Mouse (Mus musculus) embryonic facial prominence, embryonic 15.5 days (tissue): ENCODE results near the gene 1700001P01Rik. TPM values are rescaled to one million over a fixed set of nuclear protein-coding genes. Genes with fewer than 3 reads are reported as not detected.

Experiments used
- ATAC-seq: fragments of 200-750 bp; cut with Nextera tagmentation; 2 replicates; pipeline ENCODE4 v1.8.0; 2017; ENCODE audit warnings: low read depth, moderate TSS enrichment; ENCODE audit not compliant: insufficient number of reproducible peaks, low FRiP score, low TSS enrichment
- H3K27ac ChIP-seq: fragments of 300-500 bp; sonication (generic); replicated peaks from 2 replicates; pipeline ENCODE4 v1.5.1; 2015; ENCODE audit warnings: mild to moderate bottlenecking, inconsistent platforms
- H3K27me3 ChIP-seq: fragments of 300-500 bp; sonication (generic); 2 replicates; pipeline ENCODE4 v1.6.1; 2015; ENCODE audit warnings: inconsistent platforms
- H3K36me3 ChIP-seq: fragments of 300-500 bp; sonication (generic); 2 replicates; pipeline ENCODE4 v1.6.1; 2015; ENCODE audit warnings: mild to moderate bottlenecking, inconsistent platforms
- H3K4me1 ChIP-seq: fragments of 300-500 bp; sonication (generic); 2 replicates; pipeline ENCODE4 v1.6.1; 2015; ENCODE audit warnings: inconsistent platforms
- H3K4me2 ChIP-seq: fragments of 300-500 bp; sonication (generic); replicated peaks from 2 replicates; pipeline ENCODE4 v1.6.1; 2015; ENCODE audit warnings: mild to moderate bottlenecking, inconsistent platforms
- H3K4me3 ChIP-seq: fragments of 300-500 bp; sonication (generic); replicated peaks from 2 replicates; pipeline ENCODE4 v1.5.1; 2015; ENCODE audit warnings: mild to moderate bottlenecking, inconsistent platforms
- H3K9ac ChIP-seq: fragments of 300-500 bp; sonication (generic); 2 replicates; pipeline ENCODE4 v1.6.1; 2015; ENCODE audit warnings: inconsistent platforms
- H3K9me3 ChIP-seq: fragments of 300-500 bp; sonication (generic); replicated peaks from 2 replicates; pipeline ENCODE4 v1.6.1; 2016; ENCODE audit warnings: inconsistent platforms
- whole genome bisulfite sequencing: fragments of 180-500 bp; shearing (Covaris S2); methylation state at CpG from one replicate; pipeline ENCODE4 v1.1.7; 2015; 5-methylcytosine and 5-hydroxymethylcytosine counted together
- polyA plus RNA-seq: library from polyadenylated mRNA; unstranded; fragments of >200 nt; fragmentation: Nextera tagmentation; extraction: Ambion mirVana; gene quantifications from 2 replicates; pipeline ENCODE4 v1.2.1, GENCODE M21; 2015

Gene 1700001P01Rik
- polyA plus RNA-seq, 1 experiment from 2014 or later: 0.95 TPM

- ATAC-seq: no peak
- no peak overlapping the region for H3K27ac ChIP-seq
- H3K36me3 ChIP-seq: peaks cover 38% of the 10 kb centered on the region
- no peaks in the 10 kb centered on the region for H3K27me3 ChIP-seq
- H3K9me3 ChIP-seq: no peaks in the 10 kb centered on the region
- no peak overlapping the region for H3K9ac ChIP-seq
- 28% methylated on average over 5 of the region's 5 CpGs for WGBS
- H3K4me1 ChIP-seq: peaks cover 58% of the 10 kb centered on the region
- no peak overlapping the region for H3K4me2 ChIP-seq
- H3K4me3 ChIP-seq: no peak overlapping the region
Measured at GRCm38 (mm10) chr11:97817379-97817778, 41.7 kb upstream of the 1700001P01Rik start.

DNA sequence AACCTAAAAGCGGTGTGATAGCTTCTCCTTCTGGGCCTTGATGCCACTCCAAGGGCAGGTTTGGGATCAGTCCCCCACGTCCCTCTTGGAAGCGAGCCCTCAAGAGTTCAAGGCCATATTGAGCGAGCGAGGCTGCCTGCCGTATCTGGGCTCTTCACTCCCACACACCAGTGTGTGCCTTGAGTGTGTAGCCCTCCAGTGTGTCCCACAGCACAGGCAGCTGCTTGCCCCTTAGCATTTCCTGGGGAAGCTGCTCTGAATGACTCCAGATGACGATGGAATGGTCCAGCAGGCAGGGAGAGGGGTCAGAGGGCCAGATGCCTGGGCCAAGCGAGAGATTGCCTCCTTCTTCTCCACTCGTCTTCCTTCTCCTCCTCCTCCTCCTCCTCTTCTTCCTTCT lies 41.2 kb upstream of the 1700001P01Rik start:
- H3K27ac ChIP-seq: peak overlapping the region; percentile 9; the same call in 1 of the 2 replicates
- H3K9ac ChIP-seq: no peak overlapping the region
- no peak for ATAC-seq
- peaks cover 37% of the 10 kb centered on the region for H3K36me3 ChIP-seq
- H3K4me3 ChIP-seq: no peak overlapping the region
- no peak overlapping the region for H3K4me2 ChIP-seq
- no peaks in the 10 kb centered on the region for H3K9me3 ChIP-seq
- peaks cover 62% of the 10 kb centered on the region for H3K4me1 ChIP-seq
- 34% methylated on average over 9 of the region's 9 CpGs for WGBS
- H3K27me3 ChIP-seq: no peaks in the 10 kb centered on the region

DNA sequence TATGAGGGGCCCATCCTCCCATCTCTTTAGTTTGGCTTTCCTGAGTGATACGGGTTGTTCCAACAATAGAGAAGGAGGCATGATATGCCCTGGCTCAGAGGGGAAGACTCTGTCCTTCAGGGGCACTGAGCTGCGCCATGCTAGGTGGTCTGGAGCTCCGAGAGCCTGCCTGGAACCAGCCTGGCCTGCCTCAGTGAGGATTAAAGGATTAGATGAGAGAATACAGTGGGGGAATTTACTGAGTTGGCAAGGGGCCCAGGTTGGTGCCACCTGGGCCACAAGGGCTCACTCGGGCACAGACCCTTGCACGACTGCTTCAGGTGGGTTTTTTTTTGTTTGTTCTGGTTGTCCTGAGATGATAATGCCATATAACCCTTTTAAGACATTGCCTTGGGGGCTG lies 40.5 kb upstream of the 1700001P01Rik start:
- Histone ChIP-seq H3K27ac (peak overlapping the region; percentile 39; the same call in 1 of the 2 replicates), H3K9me3 (no peaks in the 10 kb centered on the region), H3K4me1 (peaks cover 70% of the 10 kb centered on the region), H3K36me3 (peaks cover 29% of the 10 kb centered on the region), H3K4me2 (peak overlapping the region; percentile 0; the same call in 1 of the 2 replicates), H3K4me3 (no peak overlapping the region), H3K9ac (no peak overlapping the region), H3K27me3 (no peaks in the 10 kb centered on the region)
- ATAC-seq: no peak
- WGBS: 49% methylated on average over 5 of the region's 5 CpGs

- H3K4me2 ChIP-seq: peak overlapping the region; percentile 0; the same call in 1 of the 2 replicates
- H3K36me3 ChIP-seq: peaks cover 25% of the 10 kb centered on the region
- no peak for ATAC-seq
- H3K4me1 ChIP-seq: peaks cover 74% of the 10 kb centered on the region
- WGBS: 55% methylated on average over 11 of the region's 11 CpGs
- peak overlapping the region; percentile 39; the same call in 1 of the 2 replicates for H3K27ac ChIP-seq
- no peak overlapping the region for H3K9ac ChIP-seq
- H3K9me3 ChIP-seq: no peaks in the 10 kb centered on the region
- no peaks in the 10 kb centered on the region for H3K27me3 ChIP-seq
- H3K4me3 ChIP-seq: no peak overlapping the region
Measured at GRCm38 (mm10) chr11:97815736-97816135, 40.0 kb upstream of the 1700001P01Rik start.

- Histone ChIP-seq H3K4me1 (peaks cover 92% of the 10 kb centered on the region), H3K4me2 (no peak overlapping the region), H3K9ac (no peak overlapping the region), H3K36me3 (peaks cover 18% of the 10 kb centered on the region), H3K27ac (0 out of 2 replicates have a peak overlapping the region, but pooled peaks have one; percentile 18), H3K9me3 (no peaks in the 10 kb centered on the region), H3K27me3 (no peaks in the 10 kb centered on the region), H3K4me3 (no peak overlapping the region)
- ATAC-seq: no peak
- WGBS: 74% methylated on average over 17 of the region's 17 CpGs
Measured at GRCm38 (mm10) chr11:97813746-97814515, 38.2 kb upstream of the 1700001P01Rik start.

- Histone ChIP-seq H3K9me3 (no peaks in the 10 kb centered on the region), H3K27me3 (no peaks in the 10 kb centered on the region), H3K4me2 (no peak overlapping the region), H3K9ac (no peak overlapping the region), H3K27ac (no peak overlapping the region), H3K4me3 (no peak overlapping the region), H3K36me3 (peaks cover 25% of the 10 kb centered on the region), H3K4me1 (peaks cover 92% of the 10 kb centered on the region)
- WGBS: 44% methylated on average over 7 of the region's 7 CpGs
- ATAC-seq: no peak
Measured at GRCm38 (mm10) chr11:97813085-97813484, 37.4 kb upstream of the 1700001P01Rik start.

DNA sequence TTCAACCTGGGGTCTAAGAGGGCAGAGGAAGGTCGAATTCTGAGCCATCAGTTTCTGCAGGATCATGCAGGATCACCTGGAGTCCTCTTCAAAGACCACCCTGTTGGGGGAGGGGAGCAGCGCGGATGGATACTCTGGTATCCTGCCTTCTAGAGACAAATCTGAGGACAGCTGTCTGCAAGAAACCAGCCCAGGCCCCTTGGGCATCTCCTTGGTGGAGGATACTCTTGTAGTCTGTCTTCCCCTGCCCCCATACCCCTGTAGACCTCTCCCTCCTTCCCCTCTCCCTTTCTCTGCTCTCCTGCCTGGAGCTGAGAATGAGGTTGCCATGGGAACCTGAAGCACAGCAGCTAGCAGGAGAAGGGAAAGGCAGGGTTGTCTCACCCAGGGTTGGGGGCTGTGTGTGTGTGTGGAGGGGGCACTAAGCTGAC lies 36.8 kb upstream of the 1700001P01Rik start:
- no peak for ATAC-seq
- Histone ChIP-seq H3K27me3 (no peaks in the 10 kb centered on the region), H3K4me3 (no peak overlapping the region), H3K4me2 (no peak overlapping the region), H3K9ac (no peak overlapping the region), H3K27ac (no peak overlapping the region), H3K36me3 (peaks cover 27% of the 10 kb centered on the region), H3K9me3 (no peaks in the 10 kb centered on the region), H3K4me1 (peaks cover 92% of the 10 kb centered on the region)
- 40% methylated on average over 3 of the region's 3 CpGs for whole genome bisulfite sequencing

DNA sequence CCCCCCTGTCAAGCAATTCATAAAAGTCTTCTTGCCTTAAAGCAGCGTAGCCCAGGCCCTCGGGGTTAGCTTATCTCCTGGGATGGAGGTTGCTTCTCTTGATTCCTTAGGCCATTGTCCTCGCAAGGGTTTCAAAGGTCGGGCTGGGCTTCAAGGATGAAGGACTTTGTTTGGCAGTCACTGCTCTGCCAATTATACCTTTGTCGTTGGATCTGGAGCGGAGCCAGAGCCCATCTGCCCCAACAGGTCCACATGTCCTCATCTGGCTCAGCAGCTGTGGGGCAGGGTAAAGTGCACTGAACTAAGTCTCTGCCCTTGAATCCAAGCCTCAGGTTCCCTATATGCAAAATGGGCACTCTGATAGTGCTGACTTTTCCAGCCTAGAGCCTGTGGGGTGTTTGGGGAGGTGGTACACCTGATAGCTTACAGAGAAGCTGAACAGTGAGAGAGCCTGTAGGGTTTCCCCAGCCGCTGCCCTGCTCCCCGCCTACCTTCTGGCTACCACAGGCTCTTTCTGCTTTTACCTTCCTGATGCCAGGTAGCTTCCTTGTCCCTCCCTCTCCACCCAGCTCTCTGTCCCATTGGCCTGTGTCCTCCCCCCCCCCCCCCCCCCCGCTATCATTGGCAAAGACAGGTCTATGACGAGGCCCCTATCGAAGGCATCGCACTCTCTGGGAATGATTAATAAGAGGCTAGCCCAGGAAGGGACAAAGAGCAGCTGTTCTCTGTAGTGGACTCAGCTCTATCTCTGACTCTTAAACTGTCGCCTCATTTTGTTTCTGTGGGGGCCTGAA lies 36.0 kb upstream of the 1700001P01Rik start:
- ATAC-seq: no peak
- no peak overlapping the region for H3K9ac ChIP-seq
- H3K27me3 ChIP-seq: no peaks in the 10 kb centered on the region
- H3K27ac ChIP-seq: no peak overlapping the region
- H3K4me1 ChIP-seq: peaks cover 90% of the 10 kb centered on the region
- 34% methylated on average over 13 of the region's 13 CpGs for whole genome bisulfite sequencing
- no peak overlapping the region for H3K4me3 ChIP-seq
- H3K9me3 ChIP-seq: no peaks in the 10 kb centered on the region
- peaks cover 30% of the 10 kb centered on the region for H3K36me3 ChIP-seq
- H3K4me2 ChIP-seq: no peak overlapping the region

DNA sequence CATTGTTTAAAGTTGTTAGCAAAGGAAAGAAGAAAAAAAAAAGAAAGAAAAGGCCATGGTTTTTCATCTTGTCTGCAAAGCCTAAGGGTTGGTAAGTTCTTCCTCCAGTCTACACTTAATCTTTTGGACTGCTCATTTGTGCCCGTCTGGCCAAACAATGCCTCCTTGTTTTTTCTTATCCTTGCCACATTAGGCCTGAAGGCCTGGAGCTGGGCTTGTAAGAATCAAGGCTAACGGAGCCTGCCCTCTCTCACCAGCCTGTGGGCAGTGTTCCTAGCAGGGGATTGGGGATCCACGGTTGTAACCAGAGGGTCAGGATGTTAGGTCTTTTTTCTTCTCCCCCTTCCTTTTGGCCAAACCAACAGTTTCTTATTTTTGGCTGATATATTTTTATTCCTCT lies 35.3 kb upstream of the 1700001P01Rik start:
- H3K4me2 ChIP-seq: no peak overlapping the region
- H3K27ac ChIP-seq: no peak overlapping the region
- 39% methylated on average over 3 of the region's 3 CpGs for WGBS
- no peak for ATAC-seq
- H3K9me3 ChIP-seq: no peaks in the 10 kb centered on the region
- no peak overlapping the region for H3K9ac ChIP-seq
- no peak overlapping the region for H3K4me3 ChIP-seq
- H3K4me1 ChIP-seq: peaks cover 90% of the 10 kb centered on the region
- no peaks in the 10 kb centered on the region for H3K27me3 ChIP-seq
- peaks cover 22% of the 10 kb centered on the region for H3K36me3 ChIP-seq

GRCm38 (mm10) chr11:97810356-97810755 lies 34.6 kb upstream of the 1700001P01Rik start:
- Histone ChIP-seq H3K4me2 (no peak overlapping the region), H3K9me3 (no peaks in the 10 kb centered on the region), H3K27ac (no peak overlapping the region), H3K4me1 (peaks cover 90% of the 10 kb centered on the region), H3K27me3 (no peaks in the 10 kb centered on the region), H3K36me3 (peaks cover 19% of the 10 kb centered on the region), H3K4me3 (no peak overlapping the region), H3K9ac (no peak overlapping the region)
- ATAC-seq: no peak
- WGBS: 64% methylated on average over 7 of the region's 7 CpGs
